Mouse (Mus musculus) midbrain, embryonic 12.5 days (tissue): ENCODE measurements around the gene Gm37240. TPM values are rescaled to one million over a fixed set of nuclear protein-coding genes. Genes with fewer than 3 reads are reported as not detected.

ENCODE experiments used
- ATAC-seq: fragments of 200-750 bp; cut with Nextera tagmentation; 2 replicates; pipeline ENCODE4 v1.8.0; 2017; ENCODE audit warnings: low read depth, moderate TSS enrichment, moderate library complexity; ENCODE audit not compliant: low FRiP score
- H3K27ac ChIP-seq: fragments of 300-500 bp; sonication (generic); replicated peaks from 2 replicates; pipeline ENCODE4 v1.5.1; 2016; ENCODE audit warnings: mild to moderate bottlenecking
- H3K27me3 ChIP-seq: fragments of 300-500 bp; sonication (generic); 2 replicates; pipeline ENCODE4 v1.6.1; 2016; ENCODE audit warnings: mild to moderate bottlenecking
- H3K36me3 ChIP-seq: fragments of 300-500 bp; sonication (generic); 2 replicates; pipeline ENCODE4 v1.6.1; 2016
- H3K4me1 ChIP-seq: fragments of 300-500 bp; sonication (generic); 2 replicates; pipeline ENCODE4 v1.6.1; 2016
- H3K4me2 ChIP-seq: fragments of 300-500 bp; sonication (generic); replicated peaks from 2 replicates; pipeline ENCODE4 v1.6.1; 2016; ENCODE audit warnings: mild to moderate bottlenecking, moderate library complexity
- H3K4me3 ChIP-seq: fragments of 300-500 bp; sonication (generic); 2 replicates; pipeline ENCODE4 v1.5.1; 2016; ENCODE audit warnings: mild to moderate bottlenecking
- H3K9ac ChIP-seq: fragments of 300-500 bp; sonication (generic); replicated peaks from 2 replicates; pipeline ENCODE4 v1.6.1; 2016; ENCODE audit warnings: mild to moderate bottlenecking, moderate library complexity
- H3K9me3 ChIP-seq: fragments of 300-500 bp; sonication (generic); 2 replicates; pipeline ENCODE4 v1.6.1; 2016; ENCODE audit warnings: mild to moderate bottlenecking
- WGBS: fragments of 180-500 bp; shearing (Covaris S2); methylation state at CpG from one replicate; pipeline ENCODE4 v1.1.7; 2016; 5-methylcytosine and 5-hydroxymethylcytosine counted together
- polyA plus RNA-seq: library from polyadenylated mRNA; unstranded; fragments of >200 nt; fragmentation: Nextera tagmentation; extraction: Ambion mirVana; gene quantifications from 2 replicates; pipeline ENCODE4 v1.2.1, GENCODE M21; 2016

Gm37240 gene
- polyA plus RNA-seq, 1 experiment from 2014 or later = 0.96 TPM

GRCm38 (mm10) chr3:85356373-85356772 is 530.9 kb downstream of the Gm37240 start:
- Histone ChIP-seq H3K27ac (no peak overlapping the region), H3K9me3 (no peaks in the 10 kb centered on the region), H3K4me3 (no peak overlapping the region), H3K9ac (no peak overlapping the region), H3K4me2 (no peak overlapping the region), H3K36me3 (no peaks in the 10 kb centered on the region), H3K4me1 (no peaks in the 10 kb centered on the region), H3K27me3 (no peaks in the 10 kb centered on the region)
- WGBS = 87% methylated on average over 3 of the region's 3 CpGs
- no peak for ATAC-seq

GRCm38 (mm10) chr3:85348021-85348420 is 539.3 kb downstream of the Gm37240 start:
- no peaks in the 10 kb centered on the region for H3K36me3 ChIP-seq
- no peak overlapping the region for H3K27ac ChIP-seq
- H3K4me3 ChIP-seq = no peak overlapping the region
- H3K4me2 ChIP-seq = no peak overlapping the region
- no peaks in the 10 kb centered on the region for H3K27me3 ChIP-seq
- H3K9me3 ChIP-seq = no peaks in the 10 kb centered on the region
- no peaks in the 10 kb centered on the region for H3K4me1 ChIP-seq
- ATAC-seq = no peak
- 88% methylated on average over 6 of the region's 6 CpGs for WGBS
- H3K9ac ChIP-seq = no peak overlapping the region

DNA sequence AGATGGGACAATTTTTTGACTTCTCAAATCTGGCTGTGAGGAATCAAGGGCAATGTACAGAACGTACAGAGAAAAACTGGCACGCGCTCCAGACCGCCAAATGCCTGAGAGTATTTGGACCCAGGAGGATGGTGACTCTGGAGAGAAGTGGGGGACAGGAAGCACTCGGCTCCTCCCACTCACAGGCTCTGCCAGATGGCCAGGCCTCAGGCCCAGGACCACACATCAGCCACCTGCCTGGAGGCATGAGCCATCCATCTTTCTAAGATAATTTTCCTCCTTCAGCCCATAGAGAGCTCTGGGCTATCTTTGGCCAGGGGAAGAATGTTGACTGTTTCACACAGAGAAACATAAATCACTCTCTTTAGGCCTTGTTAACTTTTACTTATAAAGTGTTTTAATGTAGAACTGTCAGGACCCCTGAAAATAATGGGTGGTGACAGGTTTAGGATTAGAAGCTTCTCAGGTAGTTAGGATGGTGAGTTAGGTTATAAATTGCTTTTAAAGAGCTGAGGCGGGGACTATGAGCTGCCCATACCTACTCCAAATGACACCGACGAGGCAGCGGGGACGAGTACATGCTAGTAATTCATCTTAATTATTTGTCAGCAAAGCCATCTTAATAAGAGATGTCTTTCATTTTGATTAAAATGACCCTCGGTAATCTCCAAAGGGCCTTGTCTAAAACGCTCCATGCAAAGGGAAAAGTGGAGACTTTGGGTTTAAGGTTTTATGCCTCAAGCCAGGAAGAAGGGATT is 546.0 kb downstream of the Gm37240 start:
- no peak overlapping the region for H3K27ac ChIP-seq
- peaks cover 23% of the 10 kb centered on the region for H3K4me1 ChIP-seq
- H3K4me3 ChIP-seq = no peak overlapping the region
- WGBS = 92% methylated on average over 12 of the region's 12 CpGs
- H3K27me3 ChIP-seq = no peaks in the 10 kb centered on the region
- no peak for ATAC-seq
- no peaks in the 10 kb centered on the region for H3K36me3 ChIP-seq
- no peak overlapping the region for H3K9ac ChIP-seq
- H3K4me2 ChIP-seq = no peak overlapping the region
- H3K9me3 ChIP-seq = no peaks in the 10 kb centered on the region

DNA sequence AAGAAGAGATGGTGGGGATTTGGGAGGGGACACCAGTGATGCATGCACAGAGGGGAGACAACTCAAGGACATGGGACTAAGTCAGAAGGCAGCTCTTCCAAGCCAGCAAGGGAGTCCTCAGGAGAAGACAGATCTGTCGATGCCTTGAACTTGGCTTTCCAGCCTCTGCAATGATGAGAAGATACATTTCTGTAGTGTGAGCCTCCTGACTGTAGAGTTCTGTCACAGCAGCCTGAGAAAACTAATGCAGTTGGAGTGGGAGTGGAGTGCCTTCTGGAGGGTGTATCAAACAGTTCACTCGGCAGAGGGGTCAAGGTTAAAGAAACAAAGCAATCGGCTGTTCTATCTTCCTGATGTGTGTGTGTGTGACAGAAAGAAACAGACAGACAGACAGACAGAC is 546.8 kb downstream of the Gm37240 start:
- H3K36me3 ChIP-seq = no peaks in the 10 kb centered on the region
- peaks cover 23% of the 10 kb centered on the region for H3K4me1 ChIP-seq
- H3K9me3 ChIP-seq = no peaks in the 10 kb centered on the region
- no peak overlapping the region for H3K27ac ChIP-seq
- no peak overlapping the region for H3K9ac ChIP-seq
- no peak overlapping the region for H3K4me2 ChIP-seq
- H3K4me3 ChIP-seq = no peak overlapping the region
- no peaks in the 10 kb centered on the region for H3K27me3 ChIP-seq
- no peak for ATAC-seq
- 80% methylated on average over 3 of the region's 3 CpGs for WGBS

DNA sequence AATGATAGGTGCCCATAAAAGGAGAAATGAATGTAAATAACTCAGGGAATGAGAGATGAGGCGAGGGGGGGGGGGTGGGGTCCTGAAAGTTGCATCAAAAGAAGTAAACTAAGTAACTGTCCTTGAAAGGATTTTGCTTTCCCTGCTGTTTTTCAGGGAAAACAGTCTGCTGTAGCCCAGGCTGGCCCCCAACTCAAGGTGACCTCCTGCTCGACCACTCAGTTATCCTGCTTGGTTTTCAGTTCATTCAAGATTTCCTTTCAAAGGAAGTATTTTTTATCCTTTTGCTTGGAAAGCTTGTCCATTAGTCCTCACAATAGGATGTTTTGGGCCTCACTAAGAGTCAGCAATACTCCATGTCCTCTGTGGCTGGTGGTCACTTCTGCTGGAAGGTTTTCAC is 547.4 kb downstream of the Gm37240 start:
- ATAC-seq = no peak
- no peak overlapping the region for H3K27ac ChIP-seq

GRCm38 (mm10) chr3:85339269-85339820 is 548.0 kb downstream of the Gm37240 start:
- Histone ChIP-seq H3K27ac (no peak overlapping the region), H3K9ac (no peak overlapping the region), H3K9me3 (no peaks in the 10 kb centered on the region), H3K4me2 (no peak overlapping the region), H3K36me3 (no peaks in the 10 kb centered on the region), H3K4me1 (peaks cover 23% of the 10 kb centered on the region), H3K27me3 (no peaks in the 10 kb centered on the region), H3K4me3 (no peak overlapping the region)
- ATAC-seq = no peak
- 55% methylated on average over 10 of the region's 10 CpGs for WGBS

More for the DNA sequence above, 547.4 kb downstream of the Gm37240 start:
- Histone ChIP-seq H3K9me3 (no peaks in the 10 kb centered on the region), H3K4me2 (no peak overlapping the region), H3K36me3 (no peaks in the 10 kb centered on the region), H3K4me3 (no peak overlapping the region), H3K4me1 (peaks cover 23% of the 10 kb centered on the region), H3K9ac (no peak overlapping the region), H3K27me3 (no peaks in the 10 kb centered on the region)
- WGBS = 68% methylated on average over 2 of the region's 2 CpGs

- H3K27me3 ChIP-seq = no peaks in the 10 kb centered on the region
- no peak overlapping the region for H3K9ac ChIP-seq
- H3K4me2 ChIP-seq = no peak overlapping the region
- no peak overlapping the region for H3K4me3 ChIP-seq
- H3K27ac ChIP-seq = no peak overlapping the region
- peaks cover 23% of the 10 kb centered on the region for H3K4me1 ChIP-seq
- 61% methylated on average over 3 of the region's 3 CpGs for WGBS
- no peaks in the 10 kb centered on the region for H3K36me3 ChIP-seq
- H3K9me3 ChIP-seq = no peaks in the 10 kb centered on the region
- ATAC-seq = no peak
These were observed 548.6 kb downstream of the Gm37240 start for GRCm38 (mm10) chr3:85338755-85339095.

GRCm38 (mm10) chr3:85337881-85338754 is 549.2 kb downstream of the Gm37240 start:
- H3K9ac ChIP-seq = no peak overlapping the region
- H3K27me3 ChIP-seq = no peaks in the 10 kb centered on the region
- H3K4me3 ChIP-seq = no peak overlapping the region
- H3K27ac ChIP-seq = no peak overlapping the region
- ATAC-seq = peak; percentile 58; the same call in 1 of the 2 replicates
- 63% methylated on average over 7 of the region's 7 CpGs for WGBS
- H3K36me3 ChIP-seq = no peaks in the 10 kb centered on the region
- H3K4me1 ChIP-seq = peaks cover 23% of the 10 kb centered on the region
- no peak overlapping the region for H3K4me2 ChIP-seq
- H3K9me3 ChIP-seq = no peaks in the 10 kb centered on the region

DNA sequence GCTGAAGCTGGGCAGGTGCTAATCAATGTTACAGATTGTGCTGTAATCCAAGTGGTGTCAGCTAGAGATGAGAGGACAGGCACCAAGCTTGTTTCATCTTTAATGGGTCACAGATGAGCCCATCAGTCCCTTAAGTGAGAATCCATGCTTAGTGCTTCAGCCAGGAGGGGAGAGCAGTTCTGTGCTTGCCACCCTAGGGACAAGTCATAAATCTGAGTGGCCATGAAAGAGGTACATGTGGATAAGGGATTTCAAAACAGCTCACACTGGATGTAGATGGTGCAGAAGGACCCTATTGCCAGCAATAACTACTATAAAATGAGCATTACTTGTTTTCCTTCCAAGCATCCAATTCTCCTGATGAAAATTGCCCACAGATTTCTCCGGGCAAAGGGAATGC is 551.8 kb downstream of the Gm37240 start:
- WGBS = 72% methylated on average over 1 of the region's 1 CpGs
- Histone ChIP-seq H3K27me3 (no peaks in the 10 kb centered on the region), H3K4me2 (no peak overlapping the region), H3K4me3 (no peak overlapping the region), H3K36me3 (no peaks in the 10 kb centered on the region), H3K4me1 (peaks cover 19% of the 10 kb centered on the region), H3K27ac (no peak overlapping the region), H3K9ac (no peak overlapping the region), H3K9me3 (no peaks in the 10 kb centered on the region)
- no peak for ATAC-seq

DNA sequence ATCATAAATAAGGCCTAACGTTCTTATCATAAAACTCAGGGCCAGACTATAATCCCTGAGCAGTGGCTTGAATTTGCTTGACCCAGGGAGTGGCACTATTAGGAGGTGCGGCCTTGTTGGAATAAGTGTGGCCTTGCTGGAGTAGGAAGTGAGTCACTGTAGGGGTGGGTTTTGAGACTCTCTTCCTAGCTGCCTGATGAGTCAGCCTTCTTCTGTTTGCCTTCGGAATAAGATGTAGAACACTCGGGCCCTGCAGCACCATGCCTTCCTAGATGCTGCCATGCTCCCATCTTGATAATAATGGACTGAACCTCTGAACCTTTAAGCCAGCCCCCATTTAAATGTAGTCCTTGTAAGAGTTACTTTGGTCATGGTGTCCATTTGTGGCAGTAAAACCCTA is 555.0 kb downstream of the Gm37240 start:
- H3K4me1 ChIP-seq = no peaks in the 10 kb centered on the region
- no peak overlapping the region for H3K4me3 ChIP-seq
- no peaks in the 10 kb centered on the region for H3K27me3 ChIP-seq
- H3K36me3 ChIP-seq = no peaks in the 10 kb centered on the region
- H3K9ac ChIP-seq = no peak overlapping the region
- WGBS = 85% methylated on average over 4 of the region's 4 CpGs
- no peaks in the 10 kb centered on the region for H3K9me3 ChIP-seq
- H3K4me2 ChIP-seq = no peak overlapping the region
- no peak for ATAC-seq
- H3K27ac ChIP-seq = no peak overlapping the region

- Histone ChIP-seq H3K9ac (no peak overlapping the region), H3K36me3 (no peaks in the 10 kb centered on the region), H3K27ac (no peak overlapping the region), H3K9me3 (no peaks in the 10 kb centered on the region), H3K4me1 (peaks cover 16% of the 10 kb centered on the region; the same call in 1 of the 2 replicates), H3K4me3 (no peak overlapping the region), H3K27me3 (no peaks in the 10 kb centered on the region; the same call in 1 of the 2 replicates), H3K4me2 (no peak overlapping the region)
- ATAC-seq = no peak
- 60% methylated on average over 5 of the region's 5 CpGs for WGBS
These were observed 569.1 kb downstream of the Gm37240 start for GRCm38 (mm10) chr3:85318256-85318655.

DNA sequence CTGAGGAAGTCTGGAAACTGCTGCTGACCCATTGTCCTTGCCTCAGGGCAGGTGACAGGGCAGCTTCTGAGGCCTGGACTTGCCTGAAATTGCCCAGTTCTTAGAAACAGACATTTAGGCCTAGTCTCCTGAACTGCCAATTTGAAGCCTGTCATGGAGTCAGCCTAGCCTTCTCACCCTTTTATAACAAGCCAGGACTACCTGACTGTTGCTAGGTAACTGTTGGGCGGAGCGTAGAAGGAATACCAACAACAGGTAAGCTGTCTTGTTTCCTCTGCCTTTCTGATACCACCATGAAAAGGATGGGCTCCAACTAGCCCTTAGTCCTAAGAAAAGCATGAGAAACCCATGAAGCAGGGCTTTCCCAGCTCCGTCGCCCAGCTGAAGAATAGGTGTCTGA is 570.0 kb downstream of the Gm37240 start:
- no peak overlapping the region for H3K4me3 ChIP-seq
- H3K36me3 ChIP-seq = no peaks in the 10 kb centered on the region
- ATAC-seq = no peak
- no peaks in the 10 kb centered on the region; the same call in 1 of the 2 replicates for H3K27me3 ChIP-seq
- no peak overlapping the region for H3K9ac ChIP-seq
- H3K9me3 ChIP-seq = no peaks in the 10 kb centered on the region
- WGBS = 94% methylated on average over 4 of the region's 4 CpGs
- H3K4me1 ChIP-seq = peaks cover 16% of the 10 kb centered on the region; the same call in 1 of the 2 replicates
- H3K27ac ChIP-seq = no peak overlapping the region
- no peak overlapping the region for H3K4me2 ChIP-seq
